Mouse (Mus musculus) liver, postnatal 0 days (tissue): ENCODE results near the gene Spin4. TPM values are rescaled to one million over a fixed set of nuclear protein-coding genes. Genes with fewer than 3 reads are reported as not detected.
A peak's percentile ranks its signal among the peaks of the same experiment; 100 is the strongest.

ENCODE experiments used
- ATAC-seq: fragments of 200-750 bp; cut with Nextera tagmentation; 2 replicates; pipeline ENCODE4 v1.8.0; 2017; ENCODE audit warnings: mild to moderate bottlenecking, moderate library complexity
- DNase-seq: peaks from one replicate; pipeline ENCODE4 v3.0.0-alpha.2; 2016
- H3K27ac ChIP-seq: fragments of 300-500 bp; sonication (generic); 2 replicates; pipeline ENCODE4 v1.5.1; 2014; ENCODE audit warnings: antibody characterized with exemption, moderate library complexity, mild to moderate bottlenecking, low read depth
- H3K27me3 ChIP-seq: fragments of 300-500 bp; sonication (generic); 2 replicates; pipeline ENCODE4 v1.6.1; 2014; ENCODE audit warnings: low read length, control low read depth, mixed read lengths; ENCODE audit not compliant: insufficient read depth
- H3K36me3 ChIP-seq: fragments of 300-500 bp; sonication (generic); replicated peaks from 2 replicates; pipeline ENCODE4 v1.6.1; 2014; ENCODE audit warnings: mild to moderate bottlenecking, control low read depth, low read length, moderate library complexity, mixed read lengths; ENCODE audit not compliant: insufficient read depth
- H3K4me1 ChIP-seq: fragments of 300-500 bp; sonication (generic); 2 replicates; pipeline ENCODE4 v1.6.1; 2014; ENCODE audit warnings: antibody characterized with exemption, mild to moderate bottlenecking, control low read depth; ENCODE audit not compliant: insufficient read depth
- H3K4me2 ChIP-seq: fragments of 300-500 bp; sonication (generic); 2 replicates; pipeline ENCODE4 v1.6.1; 2014; ENCODE audit warnings: low read depth, mild to moderate bottlenecking, low read length, moderate library complexity, mixed read lengths
- H3K4me3 ChIP-seq: fragments of 300-500 bp; sonication (generic); 2 replicates; pipeline ENCODE4 v1.5.1; 2014; ENCODE audit warnings: low read depth, low read length
- H3K9ac ChIP-seq: fragments of 300-500 bp; sonication (generic); replicated peaks from 2 replicates; pipeline ENCODE4 v1.6.1; 2014; ENCODE audit warnings: mild to moderate bottlenecking, moderate library complexity
- H3K9me3 ChIP-seq: fragments of 300-500 bp; sonication (generic); 2 replicates; pipeline ENCODE4 v1.6.1; 2016; ENCODE audit warnings: mild to moderate bottlenecking, control low read depth, low read length, mixed read lengths
- CTCF ChIP-seq: sonication (generic); IDR thresholded peaks from 2 replicates; pipeline ENCODE4 v1.5.1; 2016; ENCODE audit warnings: antibody characterized with exemption, low read depth
- EP300 ChIP-seq: IDR thresholded peaks from 2 replicates; pipeline ENCODE4 v1.6.1; 2016; ENCODE audit warnings: antibody characterized with exemption, low read depth, mild to moderate bottlenecking
- WGBS: fragments of 180-500 bp; shearing (Covaris S2); extraction: QIAGEN DNeasy Blood & Tissue Kit; methylation state at CpG from one replicate; pipeline ENCODE4 v1.1.7; 2014; ENCODE audit not compliant: insufficient replicate concordance; 5-methylcytosine and 5-hydroxymethylcytosine counted together
- polyA plus RNA-seq: library from polyadenylated mRNA; unstranded; fragments of >200 nt; fragmentation: Nextera tagmentation; extraction: Ambion mirVana; gene quantifications from 2 replicates; pipeline ENCODE4 v1.2.1, GENCODE M21; 2015

The Spin4 gene
- polyA plus RNA-seq, 1 experiment from 2014 or later: 0.81 TPM

- 62% methylated on average over 2 of the region's 2 CpGs for WGBS
- no peak overlapping the region for H3K4me3 ChIP-seq
- no peak for ATAC-seq
Measured at GRCm38 (mm10) chrX:94990903-94991302, 35.6 kb downstream of the Spin4 start.

GRCm38 (mm10) chrX:94990080-94990825, 36.2 kb downstream of the Spin4 start:
- ATAC-seq (peak; percentile 51; the same call in 1 of the 2 replicates), DNase-seq (peak; percentile 32)
- Histone ChIP-seq H3K9me3 (no peaks in the 10 kb centered on the region), H3K4me3 (peak overlapping the region; percentile 26), H3K36me3 (no peaks in the 10 kb centered on the region), H3K27me3 (no peaks in the 10 kb centered on the region), H3K4me2 (peak overlapping the region; percentile 69), H3K4me1 (no peaks in the 10 kb centered on the region), H3K27ac (no peak overlapping the region), H3K9ac (peak overlapping the region; percentile 30)
- TF ChIP-seq EP300 (no peak), CTCF (peak; percentile 14; the same call in 1 of the 2 replicates)
- 24% methylated on average over 29 of the region's 29 CpGs for WGBS

More at GRCm38 (mm10) chrX:94990903-94991302, 35.6 kb downstream of the Spin4 start:
- Histone ChIP-seq H3K9ac (no peak overlapping the region), H3K4me2 (peak overlapping the region; percentile 69), H3K9me3 (no peaks in the 10 kb centered on the region), H3K4me1 (no peaks in the 10 kb centered on the region), H3K27me3 (no peaks in the 10 kb centered on the region), H3K27ac (no peak overlapping the region), H3K36me3 (no peaks in the 10 kb centered on the region)
- TF ChIP-seq EP300: no peak
- no peak for TF ChIP-seq CTCF
- no peak for DNase-seq

Other genes with a start within 250 kb of the Spin4 start
- 2.7 and 3.1 TPM in 2 replicates for gene Arhgef9, start 170.2 kb upstream of the Spin4 start, polyA plus RNA-seq